Mouse (Mus musculus) left cerebral cortex, postnatal 36 days (tissue): ENCODE data around the gene Gm7073. TPM values are rescaled to one million over a fixed set of nuclear protein-coding genes. Genes with fewer than 3 reads are reported as not detected.

Source experiments
- DNase-seq, 2 experiments: peaks; one replicate each; pipeline ENCODE4 v3.0.0; 2021 to 2022; ENCODE audit warnings: low spot score in 2 of 2, mixed read lengths in 1 of 2
- intact Hi-C: fragments of 180-260 bp; cut with DNase I; formaldehyde crosslinking; loops from one replicate; pipeline ENCODE4 v1.15.1; 2025
- microRNA-seq: library from miRNA; unstranded; fragments of <30 nt; microRNA quantifications from one replicate; pipeline ENCODE4 v1.2.0, GENCODE M21; 2022
- total RNA-seq, 2 experiments: library from RNA; stranded (reverse); gene quantifications; 2 replicates each; pipeline ENCODE4 v1.2.3; 2021

The Gm7073 gene
- total RNA-seq, 2 experiments from 2014 or later = not detected

DNA sequence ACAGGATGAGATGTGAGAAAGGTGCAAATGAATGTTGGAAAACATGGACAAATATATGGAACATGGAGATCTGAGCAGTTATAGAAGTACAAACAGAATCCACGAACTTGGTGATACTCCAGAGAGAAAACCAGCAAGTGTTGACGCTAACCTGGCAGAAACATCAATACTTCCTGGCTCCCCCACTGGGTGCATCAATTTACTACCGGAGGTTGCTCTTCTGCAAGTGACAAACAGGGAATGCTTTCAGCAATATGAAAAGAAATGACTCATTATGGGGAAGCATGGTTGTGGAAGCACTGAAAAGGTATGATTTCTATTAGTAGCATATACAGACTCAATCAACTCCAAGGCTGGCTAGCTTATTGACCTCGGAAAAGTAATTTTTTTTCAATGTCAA lies 144.8 kb downstream of the Gm7073 start:
- intact Hi-C loops = no loop called here
- DNase-seq = no peak

- intact Hi-C loops = no loop called here
- DNase-seq = no peak
Observed at GRCm38 (mm10) chrX:60386852-60387251, 152.2 kb downstream of the Gm7073 start.

Small RNAs within 50 kb of the gene (microRNA-seq; reads per million reads assigned to microRNA genes)
- 55.8 reads per million, percentile 51 among the genes with 10 or more reads in this experiment for gene Mir505

Other genes with a start within 250 kb of the Gm7073 start
- 1 to 10 TPM; 6.2 to 8.9 TPM for gene Atp11c, start 53.4 kb upstream of the Gm7073 start, total RNA-seq